Mouse (Mus musculus): ENCODE results near the gene Swi5.

Gene Swi5

GRCm38 (mm10) chr2:32253352-32253751 lies 34.5 kb downstream of the Swi5 start:
- ChIA-PET CTCF (no interaction called here), POLR2A (interaction anchor here in 1 of 4 experiments (1.1 to 1.2 kb wide), 2 partner anchors 27 to 38 kb away, joined by 3 to 4 read pairs; no protein-coding TSS in a partner anchor)

DNA sequence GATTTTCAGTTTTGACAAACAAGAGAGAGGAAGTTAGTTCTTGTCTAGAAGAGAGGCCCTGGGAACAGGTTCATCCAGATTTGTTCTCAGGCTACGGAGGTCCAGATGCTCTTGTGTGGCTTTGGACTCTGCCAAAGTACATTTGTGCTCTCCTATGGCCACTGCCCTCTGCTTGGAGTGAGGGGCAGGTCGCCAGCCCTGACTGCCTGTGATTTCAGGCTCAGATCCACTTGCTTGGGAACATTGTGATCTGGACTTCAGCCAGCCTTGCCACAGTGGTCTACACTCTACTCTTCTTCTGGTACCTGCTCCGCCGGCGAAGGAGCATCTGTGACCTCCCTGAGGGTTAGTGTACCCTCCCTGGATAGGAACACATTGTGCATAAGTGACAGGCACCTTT lies 35.2 kb downstream of the Swi5 start:
- ChIA-PET POLR2A (interaction anchor here in 1 of 4 experiments (1.8 kb wide), 1 partner anchor 56 kb away, joined by 4 read pairs; no protein-coding TSS in a partner anchor), CTCF (interaction anchor here in 1 of 4 experiments (1.8 kb wide), 1 partner anchor 8 kb away, joined by 7 read pairs; no protein-coding TSS in a partner anchor)

GRCm38 (mm10) chr2:32251791-32252527 lies 35.9 kb downstream of the Swi5 start:
- CTCF ChIA-PET, result interaction anchor here in 2 of 4 experiments (1.5 to 1.8 kb wide), 2 partner anchors 9 to 56 kb away, joined by 3 to 7 read pairs; no protein-coding TSS in a partner anchor
- POLR2A ChIA-PET, result interaction anchor here in 2 of 4 experiments (0.8 to 1.8 kb wide), 4 partner anchors 22 to 114 kb away, joined by 3 to 4 read pairs (median 3); no protein-coding TSS in a partner anchor

GRCm38 (mm10) chr2:32248377-32249361 lies 39.2 kb downstream of the Swi5 start:
- CTCF ChIA-PET, result interaction anchor here in 2 of 4 experiments (1.4 to 1.5 kb wide), 2 partner anchors 12 kb away, joined by 3 to 6 read pairs; partner anchors contain the start of gene Pomt1 (in 1 of the 2)
- POLR2A ChIA-PET, result interaction anchor here in 2 of 4 experiments (1.1 to 3.0 kb wide), 4 partner anchors 8 to 84 kb away, joined by 3 to 8 read pairs (median 4); no protein-coding TSS in a partner anchor

DNA sequence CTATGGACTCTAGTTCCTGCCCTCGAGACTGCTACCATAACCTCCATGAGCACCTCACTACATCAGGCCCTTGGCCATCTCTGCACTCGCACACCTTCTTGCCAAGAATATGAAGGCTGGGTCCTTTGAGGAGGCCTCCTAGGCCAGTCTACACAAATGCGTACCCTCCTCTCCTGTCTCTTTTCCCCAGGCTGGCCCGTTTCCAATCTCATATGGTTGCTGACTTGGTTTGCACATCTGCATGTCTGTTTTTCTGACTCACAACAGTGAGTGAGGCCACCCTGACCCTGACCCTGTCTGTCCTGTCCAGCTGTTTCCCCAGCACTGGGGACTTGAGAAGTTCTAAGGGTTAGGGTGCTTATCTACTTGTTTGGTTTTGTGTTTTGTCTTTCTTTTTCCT lies 41.1 kb downstream of the Swi5 start:
- POLR2A ChIA-PET, result interaction anchor here in 2 of 4 experiments (0.6 to 3.7 kb wide), 4 partner anchors 8 to 125 kb away, joined by 3 to 15 read pairs (median 4); partner anchors contain the start of gene Pomt1 (in 2 of the 2)

DNA sequence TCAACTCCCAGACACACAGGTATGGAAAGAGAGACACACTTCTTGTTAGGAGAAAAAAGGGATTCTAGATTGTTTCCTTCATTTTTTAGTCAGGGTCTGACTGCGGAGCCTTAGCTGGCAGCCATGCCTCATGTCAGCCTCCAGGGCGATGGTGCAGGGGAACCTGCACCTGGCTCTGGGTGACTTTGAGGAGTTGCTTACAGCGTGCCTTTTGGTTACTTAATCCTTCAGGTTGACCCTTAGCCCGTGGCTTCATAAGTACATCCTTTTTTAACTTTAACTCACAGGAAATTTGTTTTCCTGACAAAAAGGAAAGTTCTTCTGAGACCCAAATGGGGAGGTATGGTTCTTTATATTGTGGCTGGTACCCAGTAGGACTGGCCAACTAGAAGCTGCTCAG lies 44.9 kb downstream of the Swi5 start:
- CTCF ChIA-PET, result no interaction called here
- POLR2A ChIA-PET, result no interaction called here

More for the DNA sequence above, 41.1 kb downstream of the Swi5 start:
- CTCF ChIA-PET, result interaction anchor here in 2 of 4 experiments (0.6 to 1.5 kb wide), 2 partner anchors 9 to 324 kb away, joined by 3 to 9 read pairs; no protein-coding TSS in a partner anchor

- ChIA-PET CTCF (interaction anchor here in 3 of 4 experiments (0.6 to 1.4 kb wide), 3 partner anchors 11 to 95 kb away, joined by 3 to 4 read pairs (median 3); no protein-coding TSS in a partner anchor), POLR2A (interaction anchor here in 2 of 4 experiments (0.6 to 1.4 kb wide), 5 partner anchors 9 to 211 kb away, joined by 3 to 5 read pairs (median 4); no protein-coding TSS in a partner anchor)
These were observed 47.3 kb downstream of the Swi5 start for GRCm38 (mm10) chr2:32240591-32240990.

- CTCF ChIA-PET, result interaction anchor here in 2 of 4 experiments (0.6 to 2.0 kb wide), 3 partner anchors 44 to 105 kb away, joined by 3 to 7 read pairs (median 4); no protein-coding TSS in a partner anchor
These were observed 49.0 kb downstream of the Swi5 start for GRCm38 (mm10) chr2:32238708-32239435.

GRCm38 (mm10) chr2:32237571-32237970 lies 50.3 kb downstream of the Swi5 start:
- ChIA-PET CTCF (interaction anchor here in 2 of 4 experiments (0.5 to 2.0 kb wide), 11 partner anchors 8 to 167 kb away, joined by 3 to 7 read pairs (median 3); no protein-coding TSS in a partner anchor), POLR2A (interaction anchor here in 2 of 4 experiments (0.9 to 2.5 kb wide), 15 partner anchors 8 to 100 kb away, joined by 3 to 19 read pairs (median 4); partner anchors contain the start of gene Swi5 (in 1 of the 2))

More at GRCm38 (mm10) chr2:32238708-32239435, 49.0 kb downstream of the Swi5 start:
- POLR2A ChIA-PET, result interaction anchor here in 2 of 4 experiments (0.7 to 2.1 kb wide), 6 partner anchors 8 to 74 kb away, joined by 3 to 8 read pairs (median 5); no protein-coding TSS in a partner anchor

GRCm38 (mm10) chr2:32236760-32237487 lies 51.0 kb downstream of the Swi5 start:
- POLR2A ChIA-PET, result interaction anchor here in 3 of 4 experiments (0.7 to 2.8 kb wide), 29 partner anchors 9 to 378 kb away, joined by 3 to 19 read pairs (median 4); partner anchors contain the start of gene Swi5 (in 1 of the 3)
- CTCF ChIA-PET, result interaction anchor here (0.5 to 2.0 kb wide), 21 partner anchors 9 to 300 kb away, joined by 3 to 7 read pairs (median 3); no protein-coding TSS in a partner anchor

- POLR2A ChIA-PET, result interaction anchor here in 3 of 4 experiments (0.5 to 2.8 kb wide), 34 partner anchors 10 to 523 kb away, joined by 3 to 19 read pairs (median 4); partner anchors contain the start of genes Golga2 (in 2 of the 3), Swi5 (in 2 of the 3) and Nup214 (in 1 of the 3)
- CTCF ChIA-PET, result interaction anchor here in 3 of 4 experiments (0.5 to 1.3 kb wide), 6 partner anchors 14 to 84 kb away, joined by 3 to 4 read pairs (median 4); no protein-coding TSS in a partner anchor
These were observed 51.8 kb downstream of the Swi5 start, which contains the start of gene Pomt1 for GRCm38 (mm10) chr2:32235886-32236759. TSS of gene Pomt1 (plus strand) at chr2:32236590.

- ChIA-PET POLR2A (interaction anchor here in 3 of 4 experiments (0.5 to 2.8 kb wide), 33 partner anchors 9 to 523 kb away, joined by 3 to 19 read pairs (median 4); partner anchors contain the start of genes Golga2 (in 2 of the 3), Swi5 (in 2 of the 3) and Nup214 (in 1 of the 3)), CTCF (interaction anchor here in 1 of 4 experiments (1.1 to 1.3 kb wide), 2 partner anchors 55 to 83 kb away, joined by 3 to 4 read pairs; no protein-coding TSS in a partner anchor)
These were observed 52.4 kb downstream of the Swi5 start for GRCm38 (mm10) chr2:32235433-32235832.
